Mouse (Mus musculus): Measurements from ENCODE around the gene Stard9. TPM values are rescaled to one million over a fixed set of nuclear protein-coding genes. Genes with fewer than 3 reads are reported as not detected.

The Stard9 gene
- polyA plus RNA-seq, 1 experiment, result 2.1 TPM

DNA sequence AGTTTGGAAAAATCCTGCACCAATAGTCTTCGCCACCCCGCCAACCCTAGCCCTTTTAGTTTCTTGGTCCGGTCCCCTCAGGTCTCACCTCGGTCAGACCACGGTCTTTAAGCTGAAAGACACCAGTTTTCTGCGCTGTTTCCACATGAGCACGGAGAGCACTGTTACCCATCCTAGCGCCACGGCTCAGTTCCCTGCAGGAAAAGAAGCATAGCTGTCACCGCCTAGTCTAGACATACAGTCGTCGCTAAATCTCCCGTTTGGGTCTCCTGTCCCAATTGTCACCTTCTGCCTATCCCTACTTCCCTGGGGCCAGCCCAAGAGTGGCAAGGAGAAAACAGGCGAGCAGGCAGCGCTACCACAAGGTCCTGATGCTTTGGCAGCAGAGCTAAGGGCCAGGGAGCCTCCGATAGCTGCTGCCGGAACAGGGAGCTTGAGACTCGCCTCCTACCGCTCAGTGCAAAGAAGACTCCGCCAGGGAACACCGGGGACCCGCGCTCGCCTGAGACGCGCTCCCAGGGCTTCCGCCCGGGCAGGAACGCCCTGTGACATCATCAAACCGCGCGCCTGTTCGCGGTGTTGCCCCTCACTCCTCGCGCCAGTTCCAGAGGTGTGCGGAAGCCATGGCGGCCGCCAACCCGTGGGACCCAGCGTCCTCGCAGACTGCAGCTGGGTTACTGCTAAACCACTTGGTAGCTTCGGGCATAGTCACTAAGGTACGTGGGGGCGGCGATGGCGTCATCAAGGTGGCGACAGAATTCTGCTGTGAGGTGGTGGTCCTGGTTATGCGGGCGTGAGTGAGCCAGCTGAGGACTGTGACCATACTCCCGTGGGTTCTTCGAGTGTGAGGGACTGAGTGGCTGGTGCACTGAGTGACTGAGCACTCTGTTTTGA, 19.8 kb upstream of the Stard9 start, which contains the start of the genes Haus2 and Lrrc57:
Gene Haus2, plus strand, starts transcription at position 554 of the 894 bp plus-strand sequence.
Gene Lrrc57, minus strand, starts transcription at position 691 of the 894 bp plus-strand sequence.
- under 1% methylated on average over 52 of the region's 52 CpGs for WGBS
- no peaks in the 10 kb centered on the region for H3K27me3 ChIP-seq (ENCODE audit: control insufficient read depth, insufficient read depth, low read length)
- peaks cover 14% of the 10 kb centered on the region for H3K36me3 ChIP-seq (ENCODE audit: control insufficient read depth, insufficient read depth, low read length)
- H3K27ac ChIP-seq (ENCODE audit: insufficient read depth, low read depth, low read length), result peak within 1 kb of the TSS; percentile 89
- H3K4me3 ChIP-seq (ENCODE audit: low read depth, low read length), result peak within 1 kb of the TSS; percentile 78
- TF ChIP-seq POLR2A (IDR thresholded peaks at IDR 0.05; ENCODE audit: low read depth, low read length) (peak; percentile 80; the same call in 1 of the 2 replicates), CTCF (IDR thresholded peaks at IDR 0.05; ENCODE audit: extremely low read depth, insufficient read length, insufficient replicate concordance, low read depth, low read length) (no peak)
- 0 out of 2 replicates have a peak, but pooled peaks cover 1% of the 10 kb centered on the region for H3K4me1 ChIP-seq (ENCODE audit: control insufficient read depth, insufficient read depth, insufficient read length, low read length)

- peaks cover 19% of the 10 kb centered on the region for H3K36me3 ChIP-seq (ENCODE audit: control insufficient read depth, insufficient read depth, low read length)
- peaks cover 13% of the 10 kb centered on the region; the same call in 1 of the 2 replicates for H3K4me1 ChIP-seq (ENCODE audit: control insufficient read depth, insufficient read depth, insufficient read length, low read length)
- WGBS, result 57% methylated on average over 5 of the region's 5 CpGs
- H3K4me3 ChIP-seq (ENCODE audit: low read depth, low read length), result no peak overlapping the region
- no peaks in the 10 kb centered on the region for H3K27me3 ChIP-seq (ENCODE audit: control insufficient read depth, insufficient read depth, low read length)
- no peak for TF ChIP-seq CTCF (IDR thresholded peaks at IDR 0.05; ENCODE audit: extremely low read depth, insufficient read length, insufficient replicate concordance, low read depth, low read length)
- no peak for TF ChIP-seq POLR2A (IDR thresholded peaks at IDR 0.05; ENCODE audit: low read depth, low read length)
- peak overlapping the region; percentile 91 for H3K27ac ChIP-seq (ENCODE audit: insufficient read depth, low read depth, low read length)
Measured at GRCm38 (mm10) chr2:120616279-120617163, 12.4 kb upstream of the Stard9 start.

GRCm38 (mm10) chr2:120619538-120619937, 9.4 kb upstream of the Stard9 start:
- WGBS, result 100% methylated on average over 1 of the region's 1 CpGs
- Histone ChIP-seq H3K27me3 (ENCODE audit: control insufficient read depth, insufficient read depth, low read length) (no peaks in the 10 kb centered on the region), H3K27ac (ENCODE audit: insufficient read depth, low read depth, low read length) (no peak overlapping the region), H3K4me1 (ENCODE audit: control insufficient read depth, insufficient read depth, insufficient read length, low read length) (peaks cover 15% of the 10 kb centered on the region; the same call in 1 of the 2 replicates), H3K4me3 (ENCODE audit: low read depth, low read length) (no peak overlapping the region), H3K36me3 (ENCODE audit: control insufficient read depth, insufficient read depth, low read length) (peaks cover 16% of the 10 kb centered on the region)
- TF ChIP-seq CTCF (IDR thresholded peaks at IDR 0.05; ENCODE audit: extremely low read depth, insufficient read length, insufficient replicate concordance, low read depth, low read length) (peak; percentile 48; the same call in 1 of the 2 replicates), POLR2A (IDR thresholded peaks at IDR 0.05; ENCODE audit: low read depth, low read length) (no peak)

- TF ChIP-seq POLR2A (IDR thresholded peaks at IDR 0.05; ENCODE audit: low read depth, low read length) (no peak), CTCF (IDR thresholded peaks at IDR 0.05; ENCODE audit: extremely low read depth, insufficient read length, insufficient replicate concordance, low read depth, low read length) (no peak)
- Histone ChIP-seq H3K4me1 (ENCODE audit: control insufficient read depth, insufficient read depth, insufficient read length, low read length) (peaks cover 3% of the 10 kb centered on the region; the same call in 1 of the 2 replicates), H3K36me3 (ENCODE audit: control insufficient read depth, insufficient read depth, low read length) (peaks cover 7% of the 10 kb centered on the region), H3K27ac (ENCODE audit: insufficient read depth, low read depth, low read length) (no peak overlapping the region), H3K4me3 (ENCODE audit: low read depth, low read length) (no peak overlapping the region), H3K27me3 (ENCODE audit: control insufficient read depth, insufficient read depth, low read length) (no peaks in the 10 kb centered on the region)
Measured at GRCm38 (mm10) chr2:120622920-120623319, 6.0 kb upstream of the Stard9 start.

GRCm38 (mm10) chr2:120628076-120628865, 650 bp upstream of the Stard9 start:
- peaks cover 7% of the 10 kb centered on the region for H3K4me1 ChIP-seq (ENCODE audit: control insufficient read depth, insufficient read depth, insufficient read length, low read length)
- peak overlapping the region; percentile 68 for H3K4me3 ChIP-seq (ENCODE audit: low read depth, low read length)
- WGBS, result 26% methylated on average over 10 of the region's 10 CpGs
- no peak overlapping the region for H3K27ac ChIP-seq (ENCODE audit: insufficient read depth, low read depth, low read length)
- H3K36me3 ChIP-seq (ENCODE audit: control insufficient read depth, insufficient read depth, low read length), result no peaks in the 10 kb centered on the region
- H3K27me3 ChIP-seq (ENCODE audit: control insufficient read depth, insufficient read depth, low read length), result no peaks in the 10 kb centered on the region
- TF ChIP-seq CTCF (IDR thresholded peaks at IDR 0.05; ENCODE audit: extremely low read depth, insufficient read length, insufficient replicate concordance, low read depth, low read length) (no peak), POLR2A (IDR thresholded peaks at IDR 0.05; ENCODE audit: low read depth, low read length) (no peak)

DNA sequence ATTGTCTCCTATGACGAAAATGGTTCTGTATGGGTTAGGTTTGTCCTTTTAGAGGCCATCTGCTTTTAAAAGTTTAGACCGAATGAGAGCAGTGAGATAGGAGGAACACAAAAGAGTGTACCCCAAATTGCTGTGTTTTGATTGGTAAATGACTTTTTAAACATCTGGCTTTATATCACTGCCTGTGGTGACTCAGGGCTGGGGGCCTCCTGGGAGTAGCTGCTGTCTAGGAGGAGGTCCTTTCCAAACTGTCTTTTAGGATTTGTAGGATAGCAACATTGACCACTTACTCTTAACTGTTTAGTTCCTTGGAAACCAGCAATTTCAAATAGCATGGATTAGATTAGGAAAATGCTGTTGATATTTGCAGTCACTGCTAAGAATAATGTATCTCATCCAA, 1.3 kb downstream of the Stard9 start:
- TF ChIP-seq CTCF (IDR thresholded peaks at IDR 0.05; ENCODE audit: extremely low read depth, insufficient read length, insufficient replicate concordance, low read depth, low read length), result no peak
- no peak for TF ChIP-seq POLR2A (IDR thresholded peaks at IDR 0.05; ENCODE audit: low read depth, low read length)
- no peaks in the 10 kb centered on the region for H3K27me3 ChIP-seq (ENCODE audit: control insufficient read depth, insufficient read depth, low read length)
- no peak overlapping the region for H3K27ac ChIP-seq (ENCODE audit: insufficient read depth, low read depth, low read length)
- no peak overlapping the region for H3K4me3 ChIP-seq (ENCODE audit: low read depth, low read length)
- peaks cover 5% of the 10 kb centered on the region for H3K4me1 ChIP-seq (ENCODE audit: control insufficient read depth, insufficient read depth, insufficient read length, low read length)
- WGBS, result 78% methylated on average over 2 of the region's 2 CpGs
- no peaks in the 10 kb centered on the region for H3K36me3 ChIP-seq (ENCODE audit: control insufficient read depth, insufficient read depth, low read length)

All from small intestine, adult 2 months (tissue).